Mouse (Mus musculus): ENCODE measurements around the gene Mslnl.

- no peak for TF ChIP-seq POLR2AphosphoS2 (IDR thresholded peaks at IDR 0.05; ENCODE audit: insufficient read length, low read depth)
- no peak for TF ChIP-seq SRF (IDR thresholded peaks at IDR 0.05; ENCODE audit: control insufficient read depth, insufficient read length, low read depth)
These were observed 15.6 kb downstream of the Mslnl start for GRCm38 (mm10) chr17:25751446-25751845.
